Mouse (Mus musculus) liver, adult 2 months (tissue): Measurements from ENCODE around the gene Zfp62. TPM values are rescaled to one million over a fixed set of nuclear protein-coding genes. Genes with fewer than 3 reads are reported as not detected.
A peak's percentile ranks its signal among the peaks of the same experiment; 100 is the strongest.

ENCODE experiments used
- DNase-seq: peaks from one replicate; pipeline ENCODE4 v3.0.0-alpha.2; 2011; ENCODE audit warnings: low read depth, low spot score; ENCODE audit errors: extremely low read depth
- H3K27ac ChIP-seq: fragments of 200-500 bp; replicated peaks from 2 replicates; pipeline ENCODE4 v1.5.1; 2012; ENCODE audit warnings: low read depth, mild to moderate bottlenecking, control low read depth, inconsistent platforms, low read length; ENCODE audit not compliant: insufficient read depth
- H3K27me3 ChIP-seq: fragments of 200-500 bp; 2 replicates; pipeline ENCODE4 v1.6.1; 2012; ENCODE audit warnings: mild to moderate bottlenecking, moderate library complexity, low read length, inconsistent platforms; ENCODE audit not compliant: control insufficient read depth, insufficient read depth
- H3K36me3 ChIP-seq: fragments of 200-500 bp; 2 replicates; pipeline ENCODE4 v1.6.1; 2012; ENCODE audit warnings: low read length, inconsistent platforms; ENCODE audit not compliant: control insufficient read depth, insufficient read depth
- H3K4me1 ChIP-seq: fragments of 200-500 bp; 2 replicates; pipeline ENCODE4 v1.6.1; 2011; ENCODE audit warnings: low read length; ENCODE audit not compliant: control insufficient read depth, insufficient read depth
- H3K4me3 ChIP-seq: fragments of 200-500 bp; 2 replicates; pipeline ENCODE4 v1.5.1; 2011; ENCODE audit warnings: low read depth, mild to moderate bottlenecking, control low read depth, low read length, moderate library complexity; ENCODE audit not compliant: insufficient read depth
- H3K79me2 ChIP-seq: fragments of 200-500 bp; 2 replicates; pipeline ENCODE4 v1.6.1; 2012; ENCODE audit warnings: inconsistent platforms, mild to moderate bottlenecking, low read length, moderate library complexity; ENCODE audit not compliant: control insufficient read depth, insufficient read depth
- H3K9ac ChIP-seq: fragments of 200-500 bp; 2 replicates; pipeline ENCODE4 v1.6.1; 2012; ENCODE audit warnings: low read depth, mild to moderate bottlenecking, control low read depth, inconsistent platforms, low read length
- CTCF ChIP-seq: fragments of 200-500 bp; IDR thresholded peaks from 2 replicates; pipeline ENCODE4 v1.5.1; 2011; ENCODE audit warnings: low read depth, low read length, control low read depth
- POLR2A ChIP-seq: fragments of 200-500 bp; IDR thresholded peaks from 2 replicates; pipeline ENCODE4 v1.6.1; 2011; ENCODE audit warnings: low read length, control low read depth; ENCODE audit not compliant: insufficient read depth; ENCODE audit errors: extremely low read depth
- WGBS: fragments of 180-500 bp; shearing (Covaris S2); methylation state at CpG from one replicate; pipeline ENCODE4 v1.1.7; 2018; 5-methylcytosine and 5-hydroxymethylcytosine counted together
- polyA plus RNA-seq: library from polyadenylated mRNA; depleted of rRNA; stranded (reverse); fragments of >200 nt; gene quantifications from 2 replicates; pipeline ENCODE4 v1.2.3, GENCODE M21; 2012; rRNA removed
- total RNA-seq: library from RNA; depleted of rRNA; stranded (reverse); fragments of >200 nt; gene quantifications from 2 replicates; pipeline ENCODE4 v1.2.3, GENCODE M21; 2014; rRNA removed

The Zfp62 gene
- total and polyA plus RNA-seq, 2 experiments: 1.4 to 18.3 TPM

- Histone ChIP-seq H3K4me1 (peaks cover 34% of the 10 kb centered on the region), H3K27ac (peak overlapping the region; percentile 88), H3K4me3 (no peak overlapping the region), H3K9ac (peak overlapping the region; percentile 48), H3K36me3 (no peaks in the 10 kb centered on the region; the same call in 1 of the 2 replicates), H3K27me3 (no peaks in the 10 kb centered on the region), H3K79me2 (peaks cover 15% of the 10 kb centered on the region)
- 27% methylated on average over 6 of the region's 6 CpGs for WGBS
- peak; percentile 95 for DNase-seq
- TF ChIP-seq CTCF (no peak), POLR2A (no peak)
Measured at GRCm38 (mm10) chr11:49266671-49267070, 63.6 kb downstream of the Zfp62 start.

- H3K27ac ChIP-seq: peak overlapping the region; percentile 70
- peak; percentile 68 for DNase-seq
- no peak for TF ChIP-seq POLR2A
- TF ChIP-seq CTCF: no peak
- no peaks in the 10 kb centered on the region for H3K36me3 ChIP-seq
- H3K9ac ChIP-seq: peak overlapping the region; percentile 5; the same call in 1 of the 2 replicates
- no peaks in the 10 kb centered on the region for H3K27me3 ChIP-seq
- 30% methylated on average over 10 of the region's 10 CpGs for WGBS
- peaks cover 28% of the 10 kb centered on the region for H3K4me1 ChIP-seq
- H3K4me3 ChIP-seq: no peak overlapping the region
- peaks cover 9% of the 10 kb centered on the region for H3K79me2 ChIP-seq
Measured at GRCm38 (mm10) chr11:49267316-49267715, 64.2 kb downstream of the Zfp62 start.

- Histone ChIP-seq H3K79me2 (peaks cover 4% of the 10 kb centered on the region; the same call in 1 of the 2 replicates), H3K4me1 (peaks cover 21% of the 10 kb centered on the region), H3K9ac (no peak overlapping the region), H3K27me3 (no peaks in the 10 kb centered on the region), H3K27ac (peak overlapping the region; percentile 29), H3K36me3 (no peaks in the 10 kb centered on the region), H3K4me3 (no peak overlapping the region)
- 41% methylated on average over 15 of the region's 15 CpGs for WGBS
- TF ChIP-seq CTCF: no peak
- TF ChIP-seq POLR2A: no peak
- peak; percentile 44 for DNase-seq
Measured at GRCm38 (mm10) chr11:49267970-49268579, 65.0 kb downstream of the Zfp62 start.

Other genes starting within 250 kb of the Zfp62 start
- 0.20 and 0.28 TPM in 2 replicates for gene Olfr56, start 224.4 kb upstream of the Zfp62 start, total RNA-seq
- 0.05 TPM in 1 of 2 replicates, not detected in the other for gene Olfr56, start 224.4 kb upstream of the Zfp62 start, polyA plus RNA-seq
- gene 9930111J21Rik1, start 223.9 kb upstream of the Zfp62 start, total RNA-seq: 4.1 and 5.1 TPM in 2 replicates
- gene 9930111J21Rik1, start 223.9 kb upstream of the Zfp62 start, polyA plus RNA-seq: 0.44 and 0.48 TPM in 2 replicates
- gene Gm12185, start 211.1 kb upstream of the Zfp62 start, total RNA-seq: 0.13 and 0.18 TPM in 2 replicates
- 0.02 TPM in 1 of 2 replicates, not detected in the other for gene Gm12185, start 211.1 kb upstream of the Zfp62 start, polyA plus RNA-seq
- gene Tgtp1, start 209.1 kb upstream of the Zfp62 start, total RNA-seq: 9.8 and 11.1 TPM in 2 replicates
- gene Tgtp1, start 209.1 kb upstream of the Zfp62 start, polyA plus RNA-seq: 1.4 and 2.8 TPM in 2 replicates
- gene 9930111J21Rik2, start 152.1 kb upstream of the Zfp62 start, total RNA-seq: 2.8 and 4.0 TPM in 2 replicates
- gene 9930111J21Rik2, start 152.1 kb upstream of the Zfp62 start, polyA plus RNA-seq: 0.30 and 0.44 TPM in 2 replicates
- gene Tgtp2, start 139.1 kb upstream of the Zfp62 start, total RNA-seq: 5.7 and 6.9 TPM in 2 replicates
- gene Tgtp2, start 139.1 kb upstream of the Zfp62 start, polyA plus RNA-seq: 1.1 and 1.3 TPM in 2 replicates
- gene Ifi47, start 126.7 kb upstream of the Zfp62 start, total RNA-seq: 20.0 and 21.3 TPM in 2 replicates
- gene Ifi47, start 126.7 kb upstream of the Zfp62 start, polyA plus RNA-seq: 8.2 and 12.7 TPM in 2 replicates
- under 0.01 and 0.07 TPM in 2 replicates for gene Olfr1396, start 88.4 kb upstream of the Zfp62 start, total RNA-seq
- 0.02 and 0.06 TPM in 2 replicates for gene Olfr1396, start 88.4 kb upstream of the Zfp62 start, polyA plus RNA-seq
- gene Olfr1395, start 61.0 kb upstream of the Zfp62 start, total RNA-seq: not detected in 2 replicates
- gene Olfr1395, start 61.0 kb upstream of the Zfp62 start, polyA plus RNA-seq: not detected in 2 replicates
- gene Olfr1394, start 48.9 kb upstream of the Zfp62 start, total RNA-seq: not detected in 2 replicates
- gene Olfr1394, start 48.9 kb upstream of the Zfp62 start, polyA plus RNA-seq: not detected in 2 replicates
- gene Btnl9, start 16.1 kb upstream of the Zfp62 start, total RNA-seq: 3.4 and 5.5 TPM in 2 replicates
- 1.9 and 2.3 TPM in 2 replicates for gene Btnl9, start 16.1 kb upstream of the Zfp62 start, polyA plus RNA-seq
- 44.7 and 60.8 TPM in 2 replicates for gene Mgat1, start 40.9 kb downstream of the Zfp62 start, total RNA-seq
- 134 and 145 TPM in 2 replicates for gene Mgat1, start 40.9 kb downstream of the Zfp62 start, polyA plus RNA-seq
- gene Olfr1393, start 75.0 kb downstream of the Zfp62 start, total RNA-seq: 0.09 and 0.27 TPM in 2 replicates
- gene Olfr1393, start 75.0 kb downstream of the Zfp62 start, polyA plus RNA-seq: 0.47 and 0.55 TPM in 2 replicates
- gene Olfr1392, start 82.0 kb downstream of the Zfp62 start, total RNA-seq: not detected in 2 replicates
- 0.09 and 0.26 TPM in 2 replicates for gene Olfr1392, start 82.0 kb downstream of the Zfp62 start, polyA plus RNA-seq
- not detected in 2 replicates for gene Olfr10, start 101.4 kb downstream of the Zfp62 start, total RNA-seq
- gene Olfr10, start 101.4 kb downstream of the Zfp62 start, polyA plus RNA-seq: not detected in 2 replicates
- gene Olfr1391, start 119.5 kb downstream of the Zfp62 start, total RNA-seq: not detected in 2 replicates
- not detected in 2 replicates for gene Olfr1391, start 119.5 kb downstream of the Zfp62 start, polyA plus RNA-seq
- not detected in 2 replicates for gene Olfr1390, start 131.9 kb downstream of the Zfp62 start, total RNA-seq
- not detected in 2 replicates for gene Olfr1390, start 131.9 kb downstream of the Zfp62 start, polyA plus RNA-seq
- gene Olfr1389, start 219.8 kb downstream of the Zfp62 start, total RNA-seq: not detected in 2 replicates
- not detected in 2 replicates for gene Olfr1389, start 219.8 kb downstream of the Zfp62 start, polyA plus RNA-seq
- 0.07 TPM in 1 of 2 replicates, not detected in the other for gene Olfr1388, start 233.3 kb downstream of the Zfp62 start, total RNA-seq
- not detected in 2 replicates for gene Olfr1388, start 233.3 kb downstream of the Zfp62 start, polyA plus RNA-seq